Mouse (Mus musculus) ovary, postnatal 36 days (tissue): Measurements from ENCODE around the gene Celsr2.

Experiments
- DNase-seq: peaks from one replicate; pipeline ENCODE4 v3.0.0; 2022; ENCODE audit warnings: low spot score, mixed read lengths

Celsr2 gene

GRCm38 (mm10) chr3:108378875-108379663 lies 36.3 kb downstream of the Celsr2 start:
- no peak for DNase-seq

GRCm38 (mm10) chr3:108372691-108373090 lies 42.7 kb downstream of the Celsr2 start:
- no peak for DNase-seq

GRCm38 (mm10) chr3:108372274-108372673 lies 43.1 kb downstream of the Celsr2 start:
- no peak for DNase-seq

GRCm38 (mm10) chr3:108368721-108369120 lies 46.6 kb downstream of the Celsr2 start:
- DNase-seq = no peak

- DNase-seq = no peak
Measured at GRCm38 (mm10) chr3:108367828-108368227, 47.5 kb downstream of the Celsr2 start.

- no peak for DNase-seq
Measured at GRCm38 (mm10) chr3:108367173-108367572, 48.2 kb downstream of the Celsr2 start.

GRCm38 (mm10) chr3:108364270-108364995 lies 50.9 kb downstream of the Celsr2 start, which contains the start of gene Mybphl:
Mybphl (plus strand) TSS chr3:108364911.
- DNase-seq = no peak

- no peak for DNase-seq
Measured at GRCm38 (mm10) chr3:108363626-108364025, 51.7 kb downstream of the Celsr2 start.

- no peak for DNase-seq
Measured at GRCm38 (mm10) chr3:108360894-108361293, 54.5 kb downstream of the Celsr2 start.

- DNase-seq = no peak
Measured at GRCm38 (mm10) chr3:108358445-108358844, 56.9 kb downstream of the Celsr2 start.

GRCm38 (mm10) chr3:108357051-108357450 lies 58.3 kb downstream of the Celsr2 start:
- DNase-seq = no peak

GRCm38 (mm10) chr3:108355245-108355644 lies 60.1 kb downstream of the Celsr2 start:
- no peak for DNase-seq

GRCm38 (mm10) chr3:108348376-108348775 lies 67.0 kb downstream of the Celsr2 start:
- DNase-seq = no peak

- DNase-seq = no peak
Measured at GRCm38 (mm10) chr3:108345855-108346254, 69.5 kb downstream of the Celsr2 start.

GRCm38 (mm10) chr3:108342185-108342584 lies 73.2 kb downstream of the Celsr2 start:
- DNase-seq = no peak

GRCm38 (mm10) chr3:108341040-108341439 lies 74.3 kb downstream of the Celsr2 start:
- DNase-seq = no peak
